Mouse (Mus musculus) testis, adult 2 months (tissue): ENCODE results near the gene Dnase1l3.

Experiments used
- CTCF ChIP-seq: fragments of 200-500 bp; IDR thresholded peaks from 2 replicates; pipeline ENCODE4 v1.5.1; 2012; ENCODE audit warnings: low read depth, mild to moderate bottlenecking, inconsistent platforms, low read length, moderate library complexity; ENCODE audit not compliant: control insufficient read depth, insufficient read depth, insufficient replicate concordance
- POLR2A ChIP-seq: fragments of 200-500 bp; IDR thresholded peaks from 2 replicates; pipeline ENCODE4 v1.6.1; 2012; ENCODE audit warnings: low read depth, mild to moderate bottlenecking, inconsistent platforms, low read length, moderate library complexity; ENCODE audit not compliant: control insufficient read depth

DNA sequence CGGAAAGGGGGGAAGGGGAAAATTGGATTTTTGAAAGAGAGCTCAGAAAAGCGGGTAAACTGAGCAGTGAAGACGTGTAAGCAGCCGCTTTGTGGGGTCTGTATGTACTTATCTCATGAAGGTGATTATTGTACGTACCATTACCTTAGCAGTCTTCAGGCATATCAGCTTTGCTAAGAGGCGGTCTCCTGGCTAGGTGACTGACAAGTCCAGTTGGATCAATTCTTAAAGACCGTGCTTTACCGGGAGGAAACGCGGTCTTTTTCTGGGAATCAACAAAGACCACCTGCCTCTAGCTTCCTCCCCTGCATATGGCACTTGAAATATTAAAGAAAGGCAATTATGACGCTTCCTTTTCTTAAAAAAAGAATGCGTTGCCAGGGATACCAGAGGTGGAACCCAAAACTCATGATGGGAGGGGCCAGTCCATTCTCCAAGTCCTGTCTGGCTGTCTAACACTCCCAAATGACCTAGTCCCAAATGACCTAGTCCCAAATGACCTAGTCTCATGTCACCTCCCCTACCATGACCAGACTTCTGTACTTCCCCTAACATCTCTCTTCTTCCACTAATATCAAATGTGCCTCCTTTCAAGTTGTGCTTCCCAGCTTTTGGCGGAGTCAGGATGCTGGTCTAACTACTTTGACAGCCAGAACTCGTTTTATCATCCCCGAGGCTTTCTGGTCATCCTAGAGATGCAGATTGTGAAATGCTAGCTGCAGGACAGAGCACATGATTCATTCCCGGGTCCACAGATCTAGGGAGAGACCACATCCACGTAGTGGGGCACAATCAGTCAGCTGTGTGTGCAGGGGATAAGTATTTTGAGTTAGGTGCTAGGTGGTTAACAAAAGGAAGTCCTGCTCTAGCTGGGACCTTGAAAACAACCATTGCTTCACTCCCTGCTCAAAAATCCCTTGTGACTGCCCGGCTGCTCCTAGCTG, 9.6 kb upstream of the Dnase1l3 start:
- TF ChIP-seq POLR2A (no peak), CTCF (no peak)
